Mouse (Mus musculus) midbrain, embryonic 11.5 days (tissue): ENCODE measurements around the gene Mex3a. TPM values are rescaled to one million over a fixed set of nuclear protein-coding genes. Genes with fewer than 3 reads are reported as not detected.

Source experiments
- ATAC-seq: fragments of 200-750 bp; cut with Nextera tagmentation; 2 replicates; pipeline ENCODE4 v1.8.0; 2017; ENCODE audit warnings: moderate TSS enrichment, moderate library complexity; ENCODE audit not compliant: low FRiP score
- DNase-seq: peaks from one replicate; pipeline ENCODE4 v3.0.0; 2015; ENCODE audit warnings: low spot score; ENCODE audit errors: missing footprints
- H3K27ac ChIP-seq: fragments of 300-500 bp; sonication (generic); 2 replicates; pipeline ENCODE4 v1.5.1; 2014; ENCODE audit warnings: low read depth, low read length
- H3K27me3 ChIP-seq: fragments of 300-500 bp; sonication (generic); 2 replicates; pipeline ENCODE4 v1.6.1; 2014; ENCODE audit warnings: mild to moderate bottlenecking, low read length, moderate library complexity, mixed read lengths; ENCODE audit not compliant: control insufficient read depth, insufficient read depth
- H3K36me3 ChIP-seq: fragments of 300-500 bp; sonication (generic); 2 replicates; pipeline ENCODE4 v1.6.1; 2014; ENCODE audit warnings: mild to moderate bottlenecking, low read length, moderate library complexity, mixed read lengths; ENCODE audit not compliant: control insufficient read depth, insufficient read depth
- H3K4me1 ChIP-seq: fragments of 300-500 bp; sonication (generic); 2 replicates; pipeline ENCODE4 v1.6.1; 2014; ENCODE audit warnings: low read length; ENCODE audit not compliant: control insufficient read depth, insufficient read depth
- H3K4me2 ChIP-seq: fragments of 300-500 bp; sonication (generic); 2 replicates; pipeline ENCODE4 v1.6.1; 2014; ENCODE audit warnings: mild to moderate bottlenecking, moderate library complexity
- H3K4me3 ChIP-seq: fragments of 300-500 bp; sonication (generic); 2 replicates; pipeline ENCODE4 v1.5.1; 2014; ENCODE audit warnings: low read depth, low read length
- H3K9ac ChIP-seq: fragments of 300-500 bp; sonication (generic); 2 replicates; pipeline ENCODE4 v1.6.1; 2014; ENCODE audit warnings: low read length
- H3K9me3 ChIP-seq: fragments of 300-500 bp; sonication (generic); 2 replicates; pipeline ENCODE4 v1.6.1; 2016; ENCODE audit warnings: low read length; ENCODE audit not compliant: control insufficient read depth
- WGBS: fragments of 180-500 bp; shearing (Covaris S2); extraction: QIAGEN DNeasy Blood & Tissue Kit; methylation state at CpG from one replicate; pipeline ENCODE4 v1.1.7; 2014; 5-methylcytosine and 5-hydroxymethylcytosine counted together
- polyA plus RNA-seq: library from polyadenylated mRNA; unstranded; fragments of >200 nt; fragmentation: Nextera tagmentation; extraction: Ambion mirVana; gene quantifications from 2 replicates; pipeline ENCODE4 v1.2.1, GENCODE M21; 2014

The Mex3a gene
- polyA plus RNA-seq: 44.5 and 45.1 TPM in 2 replicates

GRCm38 (mm10) chr3:88532299-88532674, at the start of gene Mex3a:
Gene Mex3a, plus strand, starts transcription at chr3:88532395.
- Histone ChIP-seq H3K9ac (peak within 1 kb of the TSS; percentile 100), H3K4me3 (peak within 1 kb of the TSS; percentile 96), H3K36me3 (peaks cover 13% of the 10 kb centered on the region), H3K4me1 (peaks cover 58% of the 10 kb centered on the region), H3K27ac (peak within 1 kb of the TSS; percentile 97), H3K9me3 (no peaks in the 10 kb centered on the region), H3K27me3 (no peaks in the 10 kb centered on the region), H3K4me2 (peak within 1 kb of the TSS; percentile 96)
- DNase-seq: no peak
- no peak for ATAC-seq
- 0% methylated on average over 16 of the region's 31 CpGs for WGBS

GRCm38 (mm10) chr3:88483141-88483540, 49.1 kb upstream of the Mex3a start:
- no peak overlapping the region for H3K9ac ChIP-seq
- 73% methylated on average over 8 of the region's 8 CpGs for WGBS

GRCm38 (mm10) chr3:88483621-88484020, 48.6 kb upstream of the Mex3a start:
- Histone ChIP-seq H3K4me3 (no peak overlapping the region), H3K4me1 (peaks cover 5% of the 10 kb centered on the region; the same call in 1 of the 2 replicates), H3K9ac (no peak overlapping the region), H3K4me2 (no peak overlapping the region), H3K9me3 (no peaks in the 10 kb centered on the region), H3K27me3 (peaks cover 42% of the 10 kb centered on the region), H3K27ac (no peak overlapping the region), H3K36me3 (no peaks in the 10 kb centered on the region)
- DNase-seq (peak; percentile 97), ATAC-seq (peak; percentile 22; the same call in 1 of the 2 replicates)
- WGBS: 8% methylated on average over 5 of the region's 5 CpGs

More at GRCm38 (mm10) chr3:88483141-88483540, 49.1 kb upstream of the Mex3a start:
- Histone ChIP-seq H3K27me3 (peaks cover 42% of the 10 kb centered on the region), H3K27ac (no peak overlapping the region), H3K4me1 (peaks cover 5% of the 10 kb centered on the region; the same call in 1 of the 2 replicates), H3K4me2 (no peak overlapping the region), H3K36me3 (no peaks in the 10 kb centered on the region), H3K9me3 (no peaks in the 10 kb centered on the region), H3K4me3 (no peak overlapping the region)
- DNase-seq (no peak), ATAC-seq (0 out of 2 replicates have a peak, but pooled peaks have one; percentile 36)

- Histone ChIP-seq H3K27ac (no peak overlapping the region), H3K27me3 (peaks cover 42% of the 10 kb centered on the region), H3K4me3 (peak overlapping the region; percentile 29), H3K9me3 (no peaks in the 10 kb centered on the region), H3K9ac (peak overlapping the region; percentile 46), H3K4me1 (peaks cover 5% of the 10 kb centered on the region; the same call in 1 of the 2 replicates), H3K36me3 (no peaks in the 10 kb centered on the region), H3K4me2 (peak overlapping the region; percentile 56)
- DNase-seq (peak; percentile 91), ATAC-seq (peak; percentile 31; the same call in 1 of the 2 replicates)
- 5% methylated on average over 39 of the region's 39 CpGs for WGBS
Observed at GRCm38 (mm10) chr3:88484597-88485316, 47.4 kb upstream of the Mex3a start.

- 71% methylated on average over 5 of the region's 5 CpGs for WGBS
- no peaks in the 10 kb centered on the region for H3K36me3 ChIP-seq
- peak; percentile 79 for DNase-seq
Observed at GRCm38 (mm10) chr3:88486043-88486442, 46.2 kb upstream of the Mex3a start.

GRCm38 (mm10) chr3:88486887-88487286, 45.3 kb upstream of the Mex3a start:
- Histone ChIP-seq H3K4me2 (no peak overlapping the region), H3K9me3 (no peaks in the 10 kb centered on the region), H3K9ac (no peak overlapping the region), H3K27me3 (peaks cover 42% of the 10 kb centered on the region), H3K4me3 (no peak overlapping the region), H3K36me3 (no peaks in the 10 kb centered on the region), H3K4me1 (peaks cover 5% of the 10 kb centered on the region; the same call in 1 of the 2 replicates), H3K27ac (no peak overlapping the region)
- 74% methylated on average over 4 of the region's 4 CpGs for WGBS
- DNase-seq (no peak), ATAC-seq (no peak)

More at GRCm38 (mm10) chr3:88486043-88486442, 46.2 kb upstream of the Mex3a start:
- Histone ChIP-seq H3K9me3 (no peaks in the 10 kb centered on the region), H3K4me3 (no peak overlapping the region), H3K27me3 (peaks cover 42% of the 10 kb centered on the region), H3K9ac (no peak overlapping the region), H3K4me1 (peaks cover 5% of the 10 kb centered on the region; the same call in 1 of the 2 replicates), H3K27ac (no peak overlapping the region), H3K4me2 (no peak overlapping the region)
- ATAC-seq: no peak

GRCm38 (mm10) chr3:88487396-88487795, 44.8 kb upstream of the Mex3a start:
- peak; percentile 81 for DNase-seq
- no peak for ATAC-seq
- H3K4me2 ChIP-seq: no peak overlapping the region
- no peaks in the 10 kb centered on the region for H3K36me3 ChIP-seq
- peaks cover 42% of the 10 kb centered on the region for H3K27me3 ChIP-seq
- H3K4me3 ChIP-seq: no peak overlapping the region
- H3K9ac ChIP-seq: no peak overlapping the region
- no peaks in the 10 kb centered on the region for H3K9me3 ChIP-seq
- no peak overlapping the region for H3K27ac ChIP-seq
- H3K4me1 ChIP-seq: peaks cover 7% of the 10 kb centered on the region
- WGBS: 87% methylated on average over 1 of the region's 1 CpGs

GRCm38 (mm10) chr3:88493706-88494582, 38.3 kb upstream of the Mex3a start:
- 79% methylated on average over 11 of the region's 11 CpGs for WGBS
- ATAC-seq: no peak
- peak; percentile 69 for DNase-seq
- Histone ChIP-seq H3K9me3 (no peaks in the 10 kb centered on the region), H3K36me3 (no peaks in the 10 kb centered on the region), H3K9ac (no peak overlapping the region), H3K4me1 (peaks cover 9% of the 10 kb centered on the region), H3K27me3 (no peaks in the 10 kb centered on the region; the same call in 1 of the 2 replicates), H3K4me2 (no peak overlapping the region), H3K4me3 (no peak overlapping the region), H3K27ac (no peak overlapping the region)
